Mouse (Mus musculus) lung, postnatal 4 days (tissue): ENCODE data around the gene Aplp2.

Experiments
- DNase-seq, 2 experiments: peaks; one replicate each; pipeline ENCODE4 v3.0.0; 2021

Aplp2 gene

DNA sequence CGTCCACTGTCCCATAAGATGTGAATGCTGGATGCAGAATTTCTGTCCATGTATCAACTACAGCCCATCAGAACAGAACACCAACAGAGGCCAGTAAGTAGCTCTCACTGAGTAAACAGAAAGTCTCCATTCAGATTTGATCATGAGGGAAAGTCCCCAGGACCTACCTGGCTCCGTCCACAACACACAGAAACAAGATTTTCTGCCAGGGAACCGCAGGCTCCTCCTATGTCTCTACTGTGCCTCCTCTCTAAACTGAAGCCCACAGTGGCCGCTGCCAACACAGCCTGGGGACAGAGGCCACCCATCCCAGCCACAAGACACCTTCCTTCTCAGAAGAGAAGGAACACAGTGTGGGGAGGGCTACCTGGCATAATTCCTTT is 91.1 kb downstream of the Aplp2 start:
- no peak for DNase-seq

DNA sequence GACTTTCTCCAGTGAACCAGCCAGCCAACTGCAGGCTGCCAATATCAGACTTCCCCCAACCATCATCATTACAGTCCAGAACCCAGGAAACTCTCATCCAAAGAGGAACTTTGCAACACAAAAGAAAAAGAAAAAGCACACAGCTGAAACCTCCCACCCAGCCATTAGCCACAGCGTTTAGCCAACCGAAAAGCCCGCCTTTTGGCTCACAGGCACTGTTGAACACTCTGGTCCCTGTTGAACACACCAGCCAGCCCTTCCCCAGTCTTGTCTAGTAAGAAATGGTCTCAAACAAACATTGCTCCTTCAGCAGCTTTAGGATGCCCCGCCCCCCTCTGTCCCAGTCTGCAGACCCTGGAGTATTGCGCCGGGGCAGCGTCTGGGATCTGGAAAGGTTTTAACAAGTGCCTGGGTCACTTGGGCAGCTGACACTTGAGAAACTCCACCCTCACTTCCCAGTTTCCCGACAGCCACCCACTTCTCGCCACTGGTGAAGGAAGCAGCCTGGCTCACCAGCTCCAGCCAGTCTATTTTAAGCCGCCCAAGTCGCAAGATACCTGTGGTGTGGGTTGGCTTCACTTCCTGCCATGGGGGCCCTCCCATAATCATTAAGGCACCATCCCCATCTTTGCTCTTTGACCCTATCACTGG is 91.6 kb downstream of the Aplp2 start:
- DNase-seq = peak; percentile 37 to 64

DNA sequence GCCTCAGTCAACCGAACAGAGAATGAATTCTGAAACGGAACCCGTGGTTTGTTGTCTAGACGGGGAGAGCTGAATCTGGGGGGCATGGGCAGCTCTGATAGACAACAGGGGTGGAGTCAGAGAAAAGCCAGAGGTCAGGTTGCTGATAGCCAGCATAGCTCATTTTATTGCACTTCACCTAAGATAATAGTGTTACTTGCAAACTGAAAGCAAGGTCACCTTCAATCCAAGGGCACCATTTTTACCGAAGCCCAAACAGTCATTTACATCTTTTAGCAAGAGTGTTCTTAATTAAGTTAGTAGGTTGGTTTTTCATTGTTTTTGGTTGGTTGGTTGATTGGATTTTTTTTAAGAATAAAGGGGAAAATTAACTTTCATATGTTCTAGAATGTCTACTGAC is 92.2 kb downstream of the Aplp2 start:
- DNase-seq = no peak

DNA sequence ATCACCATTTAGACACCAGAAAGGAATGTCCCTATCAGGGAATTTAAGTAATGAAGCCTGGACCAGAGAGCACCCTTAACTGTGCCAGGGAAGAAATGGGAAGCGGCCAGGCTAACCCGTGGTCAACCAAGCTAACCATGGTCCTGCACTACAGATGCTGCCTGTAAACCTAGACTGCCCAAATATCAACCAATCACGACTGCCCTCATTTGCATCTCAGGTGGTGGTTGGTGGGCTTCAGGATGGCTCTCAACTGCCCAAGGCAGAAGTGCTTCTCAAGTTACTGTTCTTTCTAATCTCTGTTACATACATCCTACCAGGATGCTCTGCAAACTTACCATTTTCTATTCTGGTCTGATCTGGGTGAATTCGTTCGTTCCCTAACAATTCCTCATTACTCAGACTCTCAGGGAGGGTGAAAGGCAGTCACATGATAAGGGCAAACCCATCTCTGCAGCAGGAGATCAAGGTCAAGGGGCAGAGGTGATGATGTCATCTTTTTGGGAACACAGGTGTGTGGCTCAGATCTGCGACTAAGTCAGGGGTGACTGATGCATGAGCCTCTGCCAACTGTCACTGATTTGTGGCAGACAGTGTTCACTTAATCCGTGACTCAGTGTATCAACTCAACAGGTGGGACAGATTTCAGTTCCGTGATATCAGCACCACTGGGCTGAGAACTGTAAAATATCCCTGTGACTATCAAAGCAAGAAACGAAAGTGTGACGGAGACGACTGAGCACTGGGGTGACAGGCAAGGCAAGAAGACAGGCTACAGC is 92.9 kb downstream of the Aplp2 start:
- DNase-seq = no peak

DNA sequence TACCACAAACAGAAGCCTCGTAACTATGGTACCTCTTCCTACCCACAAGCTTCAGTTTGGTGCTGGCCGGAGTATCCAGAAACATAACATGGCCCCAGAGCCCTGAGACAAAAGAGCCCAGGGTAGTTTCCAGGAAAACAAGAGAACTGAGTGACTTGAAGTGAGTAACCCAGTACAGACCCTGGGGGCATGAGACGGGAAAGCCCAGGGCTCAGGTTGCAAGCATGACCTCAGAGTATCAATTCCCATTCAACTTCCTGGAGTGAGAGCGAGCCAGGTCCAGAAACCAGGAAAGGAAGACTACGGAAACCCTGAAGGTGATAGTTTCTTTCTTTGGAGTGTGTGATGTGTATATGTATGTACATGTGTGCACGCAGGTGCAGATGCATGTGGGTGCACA is 94.1 kb downstream of the Aplp2 start:
- no peak for DNase-seq

GRCm38 (mm10) chr9:31117088-31117487 is 94.5 kb downstream of the Aplp2 start:
- DNase-seq = no peak

GRCm38 (mm10) chr9:31115586-31115985 is 96.0 kb downstream of the Aplp2 start:
- no peak for DNase-seq

DNA sequence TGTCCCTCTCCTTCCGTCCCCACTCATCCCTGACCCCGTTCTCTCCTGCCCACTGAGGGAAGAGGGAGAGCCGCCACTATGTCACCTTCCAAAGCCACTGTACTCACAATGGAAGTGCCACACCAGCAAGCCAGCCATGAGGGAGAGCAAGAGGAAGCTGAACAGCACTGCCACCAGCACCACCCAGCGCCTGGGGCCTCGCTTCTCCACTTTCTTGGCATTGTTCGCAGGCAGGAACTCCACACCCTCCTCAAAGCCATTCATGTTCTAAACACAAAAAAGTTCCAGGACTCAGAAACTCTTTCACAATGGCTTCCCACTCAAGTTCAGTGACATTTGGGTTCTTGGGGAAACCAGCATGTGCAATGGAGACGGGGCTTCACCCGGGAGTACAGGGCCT is 103.2 kb downstream of the Aplp2 start:
- DNase-seq = peak in 1 of 2 experiments; percentile 64
